Mouse (Mus musculus) erythroblast, embryonic 14.5 days (primary cell): ENCODE data around the gene Galt. TPM values are rescaled to one million over a fixed set of nuclear protein-coding genes. Genes with fewer than 3 reads are reported as not detected.

ENCODE experiments used
- H3K27me3 ChIP-seq: 2 replicates; pipeline ENCODE4 v1.6.1; 2012; ENCODE audit warnings: inconsistent platforms; ENCODE audit not compliant: control insufficient read depth
- H3K36me3 ChIP-seq: 2 replicates; pipeline ENCODE4 v1.6.1; 2012; ENCODE audit warnings: mild to moderate bottlenecking, inconsistent platforms; ENCODE audit not compliant: control insufficient read depth
- H3K4me1 ChIP-seq: 2 replicates; pipeline ENCODE4 v1.6.1; 2012; ENCODE audit warnings: inconsistent platforms; ENCODE audit not compliant: control insufficient read depth
- H3K4me3 ChIP-seq: replicated peaks from 2 replicates; pipeline ENCODE3; 2012; ENCODE audit warnings: moderate library complexity, mild to moderate bottlenecking, inconsistent platforms
- H3K9me3 ChIP-seq: 2 replicates; pipeline ENCODE4 v1.6.1; 2012; ENCODE audit warnings: low read length, inconsistent platforms, mixed read lengths; ENCODE audit not compliant: control insufficient read depth
- GATA1 ChIP-seq: IDR thresholded peaks from 2 replicates; pipeline ENCODE4 v1.6.1; 2012; ENCODE audit warnings: low read length, inconsistent platforms, mixed read lengths
- TAL1 ChIP-seq: IDR thresholded peaks from 3 replicates; pipeline ENCODE4 v1.6.1; 2012; ENCODE audit warnings: low read length, inconsistent platforms, mixed read lengths
- polyA plus RNA-seq: library from polyadenylated mRNA; stranded (reverse); fragments of >175 nt; gene quantifications from 2 replicates; pipeline ENCODE4 v1.2.3, GENCODE M21; 2012

The Galt gene
- polyA plus RNA-seq, 1 experiment, result 0.87 TPM

GRCm38 (mm10) chr4:41714276-41714675 lies 40.8 kb upstream of the Galt start:
- Histone ChIP-seq H3K9me3 (no peaks in the 10 kb centered on the region), H3K27me3 (no peaks in the 10 kb centered on the region), H3K4me3 (peak overlapping the region; percentile 29), H3K4me1 (peaks cover 35% of the 10 kb centered on the region), H3K36me3 (peaks cover 65% of the 10 kb centered on the region)
- TF ChIP-seq TAL1, result no peak
- no peak for TF ChIP-seq GATA1

GRCm38 (mm10) chr4:41715082-41715481 lies 39.9 kb upstream of the Galt start:
- no peak for TF ChIP-seq GATA1
- TF ChIP-seq TAL1, result no peak
- peaks cover 35% of the 10 kb centered on the region for H3K4me1 ChIP-seq
- no peak overlapping the region for H3K4me3 ChIP-seq
- peaks cover 73% of the 10 kb centered on the region for H3K36me3 ChIP-seq
- no peaks in the 10 kb centered on the region for H3K9me3 ChIP-seq
- H3K27me3 ChIP-seq, result no peaks in the 10 kb centered on the region

GRCm38 (mm10) chr4:41715596-41715995 lies 39.4 kb upstream of the Galt start:
- H3K27me3 ChIP-seq, result no peaks in the 10 kb centered on the region
- H3K9me3 ChIP-seq, result no peaks in the 10 kb centered on the region
- no peak overlapping the region for H3K4me3 ChIP-seq
- peaks cover 77% of the 10 kb centered on the region for H3K36me3 ChIP-seq
- TF ChIP-seq TAL1 (no peak), GATA1 (no peak)
- H3K4me1 ChIP-seq, result peaks cover 35% of the 10 kb centered on the region

GRCm38 (mm10) chr4:41716834-41717233 lies 38.2 kb upstream of the Galt start:
- H3K4me3 ChIP-seq, result no peak overlapping the region
- H3K36me3 ChIP-seq, result peaks cover 68% of the 10 kb centered on the region
- peaks cover 31% of the 10 kb centered on the region for H3K4me1 ChIP-seq
- H3K27me3 ChIP-seq, result no peaks in the 10 kb centered on the region
- no peak for TF ChIP-seq GATA1
- no peak for TF ChIP-seq TAL1
- H3K9me3 ChIP-seq, result no peaks in the 10 kb centered on the region

GRCm38 (mm10) chr4:41722918-41723351 lies 32.1 kb upstream of the Galt start, which contains the start of gene Dctn3:
TSS of gene Dctn3 (minus strand) at chr4:41723170.
- Histone ChIP-seq H3K27me3 (peaks cover 47% of the 10 kb centered on the region), H3K9me3 (peaks cover 4% of the 10 kb centered on the region), H3K4me1 (peaks cover 21% of the 10 kb centered on the region), H3K36me3 (peaks cover 28% of the 10 kb centered on the region), H3K4me3 (peak within 1 kb of the TSS; percentile 73)
- no peak for TF ChIP-seq TAL1
- no peak for TF ChIP-seq GATA1

GRCm38 (mm10) chr4:41726826-41727621 lies 28.0 kb upstream of the Galt start:
- Histone ChIP-seq H3K36me3 (no peaks in the 10 kb centered on the region), H3K27me3 (peaks cover 86% of the 10 kb centered on the region), H3K4me1 (peaks cover 14% of the 10 kb centered on the region), H3K9me3 (peaks cover 7% of the 10 kb centered on the region), H3K4me3 (no peak overlapping the region)
- TF ChIP-seq TAL1 (no peak), GATA1 (no peak)

- Histone ChIP-seq H3K27me3 (peaks cover 82% of the 10 kb centered on the region), H3K9me3 (peaks cover 3% of the 10 kb centered on the region; the same call in 1 of the 2 replicates), H3K36me3 (no peaks in the 10 kb centered on the region), H3K4me3 (no peak within 1 kb of the TSS), H3K4me1 (no peaks in the 10 kb centered on the region)
- TF ChIP-seq TAL1 (no peak), GATA1 (no peak)
Observed at GRCm38 (mm10) chr4:41731052-41731765, 23.8 kb upstream of the Galt start, which contains the start of gene Arid3c. TSS of gene Arid3c (minus strand) at chr4:41731142.

GRCm38 (mm10) chr4:41737602-41738255 lies 17.3 kb upstream of the Galt start:
- H3K4me3 ChIP-seq, result no peak overlapping the region
- peaks cover 27% of the 10 kb centered on the region for H3K4me1 ChIP-seq
- no peaks in the 10 kb centered on the region for H3K9me3 ChIP-seq
- H3K36me3 ChIP-seq, result peaks cover 12% of the 10 kb centered on the region
- H3K27me3 ChIP-seq, result peaks cover 21% of the 10 kb centered on the region
- TF ChIP-seq TAL1, result no peak
- TF ChIP-seq GATA1, result no peak

- no peaks in the 10 kb centered on the region for H3K9me3 ChIP-seq
- TF ChIP-seq TAL1, result no peak
- no peak for TF ChIP-seq GATA1
Observed at GRCm38 (mm10) chr4:41738256-41738603, 16.8 kb upstream of the Galt start.

More at GRCm38 (mm10) chr4:41738256-41738603, 16.8 kb upstream of the Galt start:
- Histone ChIP-seq H3K36me3 (peaks cover 12% of the 10 kb centered on the region), H3K4me1 (peaks cover 27% of the 10 kb centered on the region), H3K4me3 (no peak overlapping the region), H3K27me3 (peaks cover 16% of the 10 kb centered on the region)
